Comparison of ENCODE assay signal across 8 mouse cellular contexts in the genomic region with DNA sequence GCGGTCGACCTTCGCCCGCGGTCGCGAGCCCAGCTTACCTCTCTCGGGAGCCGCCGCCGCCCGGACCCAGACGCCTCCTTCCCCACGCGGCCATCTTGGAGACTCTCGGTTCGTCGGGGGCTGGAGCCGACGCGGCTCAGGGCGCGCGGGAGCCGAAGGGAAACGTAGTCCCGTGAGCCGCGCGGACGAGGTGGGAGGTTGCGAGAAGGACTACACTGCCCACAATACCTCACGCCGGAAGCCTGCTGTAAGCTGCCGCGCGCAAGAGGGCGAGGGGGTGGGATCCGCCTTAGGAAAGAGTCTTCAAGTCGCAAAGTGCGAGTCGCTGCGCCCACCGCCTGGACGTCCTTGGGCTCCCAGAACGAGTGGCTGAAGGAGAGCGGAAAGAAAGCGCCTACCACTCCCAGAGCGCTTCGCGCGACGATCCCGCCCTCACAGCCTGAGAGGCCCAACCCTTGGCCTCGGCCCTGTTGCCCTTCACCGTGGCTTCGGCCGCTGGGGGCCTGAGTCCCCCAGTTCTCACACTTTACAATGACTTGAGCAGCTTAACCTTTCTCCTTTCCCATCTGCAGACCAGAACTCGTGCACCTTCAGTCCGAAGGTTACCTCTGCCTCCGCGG. TPM values are rescaled to one million over a fixed set of nuclear protein-coding genes. Genes with fewer than 3 reads are reported as not detected.
A peak's percentile ranks its signal among the peaks of the same experiment; 100 is the strongest.
DNase-seq lines count a peak whose midpoint lies in the region; ATAC-seq lines count a peak whose summit lies in the region.

Gene Tmem11, minus strand, starts transcription at position 598 of the 620 bp plus-strand sequence.

- intact Hi-C loops in gastrocnemius, postnatal 14 days (cut with DNase I; ENCODE audit: low total_unique reads): no loop called here
- intact Hi-C loops in left cerebral cortex, postnatal 10 days (cut with DNase I): loop anchor here (5.0 kb wide), 2 partner anchors 46 to 101 kb away; partner anchors contain the start of genes Dhrs7b, Smcr8 and Top3a

- ATAC-seq in inflammation-experienced regulatory T-cells, adult 6 months: peak; percentile 97
- peak; percentile 92 for ATAC-seq in megakaryocyte-erythroid progenitor cell, adult 5-6 weeks (replicated peaks; ENCODE audit: low FRiP score, low TSS enrichment, poor library complexity, severe bottlenecking)

- DNase-seq in adrenal gland, adult (ENCODE audit: inconsistent age in 2 of 2, low spot score in 1 of 2): peak; percentile 97 to 98
- DNase-seq in embryo, embryonic 10.5 days (ENCODE audit: low spot score): peak; percentile 98
- DNase-seq in gastrocnemius, postnatal 14 days: peak; percentile 95
- DNase-seq in left cerebral cortex, postnatal 10 days (ENCODE audit: extremely low spot score in 1 of 2, low spot score in 2 of 2): peak; percentile 96 to 97
- DNase-seq in right cerebral cortex, postnatal 25 days: peak; percentile 97
- DNase-seq in urinary bladder, postnatal 4 days (ENCODE audit: low spot score in 2 of 2): peak; percentile 94 to 95

RNA-seq across cellular contexts. Expression of gene Tmem11, which starts in this region (rescaled TPM):
- total RNA-seq in gastrocnemius, postnatal 14 days (2021): 10 to 100 TPM; 35.6 to 38.0 TPM
- 10 to 100 TPM; 22.8 to 30.3 (median 28.2) TPM for polyA plus RNA-seq in inflammation-experienced regulatory T-cells, adult 6 months (2017; shearing (Covaris generic))
- 10 to 100 TPM; 25.2 TPM for total RNA-seq in left cerebral cortex, postnatal 10 days (2021)
- total RNA-seq in megakaryocyte-erythroid progenitor cell, adult 5-6 weeks (2014; fragmentation: Nextera tagmentation): 33.3 and 41.4 TPM in 2 replicates
- total RNA-seq in megakaryocyte-erythroid progenitor cell, adult 5-6 weeks (2017): 78.6 and 101 TPM in 2 replicates

Comparison
In these comparisons a context has a peak if more than half of its experiments do, and no peak if none do; other contexts are left out.
1. Peak in every context shown above with its lines: DNase-seq and ATAC-seq.